Mouse (Mus musculus) right cerebral cortex, postnatal 25 days (tissue): ENCODE measurements around the gene Prickle2.

Experiments
- DNase-seq: peaks from one replicate; pipeline ENCODE4 v3.0.0; 2022

Gene Prickle2

DNA sequence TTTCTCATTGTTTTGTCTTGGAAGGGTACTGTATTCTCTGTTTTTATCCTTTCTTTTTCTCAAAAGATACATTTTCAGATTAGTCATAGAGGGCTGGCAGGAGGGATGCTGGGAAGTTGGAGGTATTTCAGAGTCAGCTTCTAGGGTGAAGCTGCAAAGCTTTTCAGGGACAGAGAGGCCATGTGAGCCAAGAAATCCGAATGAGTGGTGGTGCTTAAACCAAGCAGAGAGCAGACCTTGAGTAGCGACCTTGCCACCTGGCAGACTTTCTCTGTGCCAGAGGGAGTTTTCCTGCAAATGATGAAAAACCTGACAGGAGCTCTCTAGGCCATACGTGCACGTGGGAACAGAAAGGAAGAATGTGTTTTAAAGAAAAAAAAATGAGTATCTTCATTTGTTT is 130.7 kb downstream of the Prickle2 start:
- no peak for DNase-seq

DNA sequence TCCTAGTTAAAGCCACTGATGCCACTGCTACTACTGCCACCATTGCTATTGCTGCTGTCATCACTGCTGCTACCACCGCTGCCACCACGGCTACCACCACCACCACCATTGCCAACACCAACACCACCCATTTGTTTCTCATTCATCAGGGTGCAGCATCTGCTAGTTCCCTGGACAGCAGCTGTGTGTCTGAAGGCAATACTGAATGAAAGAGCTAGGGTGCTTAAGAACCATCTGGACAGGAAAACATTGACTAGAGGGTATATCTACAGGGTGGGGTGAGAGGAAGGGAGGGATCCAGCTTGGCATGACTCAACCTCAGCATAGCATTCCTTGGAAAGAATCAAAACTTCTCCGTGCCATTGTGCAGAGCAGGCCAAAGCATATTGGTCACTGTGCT is 133.8 kb downstream of the Prickle2 start:
- no peak for DNase-seq

DNA sequence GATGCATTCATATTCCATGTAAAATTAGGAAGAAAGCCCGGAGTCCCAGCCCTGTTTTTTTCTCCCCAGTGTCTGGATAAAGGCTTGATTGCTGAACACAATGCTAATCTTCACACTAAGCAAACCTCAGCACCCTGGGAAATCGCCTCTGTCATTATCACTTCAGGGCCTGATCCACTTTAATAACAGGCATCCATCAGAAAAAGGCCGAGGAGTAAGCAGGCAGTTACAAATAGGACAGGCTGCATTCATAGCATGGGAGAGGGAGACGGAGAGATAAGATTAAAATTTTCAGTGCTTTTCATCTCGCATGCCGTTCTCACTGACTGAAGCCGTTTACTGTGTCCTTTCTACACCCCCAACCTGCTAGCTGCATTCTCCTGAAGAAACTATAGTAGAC is 135.9 kb downstream of the Prickle2 start:
- DNase-seq: no peak

DNA sequence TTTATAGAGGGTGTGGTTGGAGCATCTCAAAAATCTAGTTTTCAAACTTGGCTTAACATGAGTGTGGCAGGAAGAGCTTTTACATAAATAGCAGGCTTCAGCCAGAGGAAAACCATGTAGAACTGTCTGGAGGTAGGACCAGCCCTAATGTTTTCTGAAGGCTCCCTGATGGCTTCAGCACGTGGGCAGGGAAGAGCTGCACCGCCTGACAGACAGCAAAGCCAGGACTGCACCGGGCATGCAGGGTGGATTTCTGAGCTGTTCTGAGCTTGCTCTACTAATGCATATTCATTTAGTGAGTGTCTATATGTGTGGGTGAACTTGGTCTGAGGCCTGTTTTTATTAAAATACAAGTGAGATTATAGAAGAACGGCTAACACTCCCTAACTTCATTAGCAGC is 136.7 kb downstream of the Prickle2 start:
- no peak for DNase-seq

DNA sequence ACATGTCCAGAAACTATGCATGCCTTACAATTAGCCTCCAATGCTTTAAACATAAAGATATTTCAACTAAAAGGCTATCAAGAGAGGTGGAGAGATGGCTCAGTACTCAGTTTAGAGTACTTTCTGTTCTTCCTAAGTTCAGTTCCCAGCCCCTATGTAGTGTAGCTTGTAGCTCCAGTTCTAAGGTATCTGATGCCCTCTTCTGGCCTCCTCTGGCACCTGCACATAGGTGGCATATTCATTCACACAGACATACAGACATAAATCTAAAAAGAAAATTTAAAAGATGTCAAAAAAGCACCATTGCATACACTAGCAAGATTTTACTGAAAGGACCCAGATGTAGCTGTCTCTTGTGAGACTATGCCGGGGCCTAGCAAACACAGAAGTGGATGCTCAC is 146.7 kb downstream of the Prickle2 start:
- no peak for DNase-seq

DNA sequence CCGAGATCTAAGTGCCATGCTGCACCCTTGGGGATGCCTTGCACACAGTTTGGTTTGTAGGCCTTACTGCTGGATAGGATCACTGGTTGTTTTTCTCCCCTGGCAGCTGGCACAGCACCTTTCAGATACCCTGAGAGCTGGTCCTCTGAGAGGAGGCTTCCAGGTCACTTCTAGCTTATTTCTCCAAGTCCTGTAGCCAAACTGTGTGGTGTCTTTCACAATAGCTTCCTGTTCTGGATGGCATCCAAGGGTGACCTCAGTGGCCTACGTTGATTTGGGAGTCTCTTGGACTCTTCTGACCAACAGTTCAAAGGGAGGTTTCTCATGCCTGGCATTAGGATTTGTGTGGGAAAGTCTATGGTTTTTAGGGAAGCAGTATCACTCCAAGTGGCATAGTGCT is 150.3 kb downstream of the Prickle2 start:
- DNase-seq: no peak

DNA sequence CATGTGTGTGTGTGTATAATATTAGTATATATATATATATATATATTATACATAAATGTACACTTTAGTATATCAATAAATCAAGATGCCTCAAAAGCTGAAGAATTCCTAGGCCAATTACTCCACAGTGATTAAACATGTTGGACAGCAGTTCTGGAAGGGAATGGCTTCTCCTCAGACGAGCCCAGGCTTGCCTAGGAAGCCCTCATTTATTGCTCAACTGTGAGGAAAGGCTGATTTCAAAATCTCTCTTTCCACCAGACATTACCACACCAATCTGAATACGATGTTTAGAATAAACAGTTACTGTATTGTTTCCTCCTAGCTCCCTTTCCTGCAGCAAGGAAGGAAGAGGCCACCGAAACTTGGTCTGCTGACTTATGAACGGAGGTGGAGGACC is 152.9 kb downstream of the Prickle2 start:
- no peak for DNase-seq

DNA sequence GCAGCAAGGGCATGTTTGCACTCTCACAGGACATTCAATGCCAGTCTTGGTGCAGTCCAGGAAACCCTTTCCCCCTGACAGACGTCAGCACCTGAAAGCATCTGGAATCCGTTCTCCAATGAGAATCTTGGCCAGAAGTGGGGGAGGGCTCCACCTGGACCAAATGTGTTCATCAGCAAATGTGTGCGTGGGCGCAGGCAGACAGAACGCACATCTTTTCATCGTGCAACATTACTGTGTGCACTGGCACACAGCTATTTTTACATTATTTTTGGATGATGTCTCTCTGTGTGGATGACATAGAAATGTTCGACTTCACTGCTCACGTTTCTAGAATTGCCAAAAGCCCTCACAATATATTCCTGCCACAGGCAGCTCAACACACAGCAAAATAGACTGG is 156.7 kb downstream of the Prickle2 start:
- DNase-seq: peak; percentile 44

DNA sequence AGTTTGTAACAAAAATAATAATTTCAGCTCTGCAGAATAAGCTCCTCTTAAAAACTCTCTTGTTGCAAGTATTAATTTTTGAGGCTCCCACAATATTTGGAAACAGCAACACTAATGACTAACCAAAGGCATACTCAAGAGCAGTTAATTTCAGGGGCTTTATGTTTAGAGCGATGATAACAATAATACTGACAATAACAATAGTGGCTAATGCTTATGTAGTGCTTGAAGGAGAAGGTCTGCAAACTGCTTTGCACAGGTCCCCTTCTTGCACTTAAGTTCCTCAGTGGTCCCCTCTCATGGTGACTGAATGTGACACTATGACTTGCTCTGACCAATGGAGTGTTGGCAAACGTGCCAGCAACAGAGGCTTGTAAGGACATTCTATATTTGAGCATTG is 160.8 kb downstream of the Prickle2 start:
- no peak for DNase-seq

DNA sequence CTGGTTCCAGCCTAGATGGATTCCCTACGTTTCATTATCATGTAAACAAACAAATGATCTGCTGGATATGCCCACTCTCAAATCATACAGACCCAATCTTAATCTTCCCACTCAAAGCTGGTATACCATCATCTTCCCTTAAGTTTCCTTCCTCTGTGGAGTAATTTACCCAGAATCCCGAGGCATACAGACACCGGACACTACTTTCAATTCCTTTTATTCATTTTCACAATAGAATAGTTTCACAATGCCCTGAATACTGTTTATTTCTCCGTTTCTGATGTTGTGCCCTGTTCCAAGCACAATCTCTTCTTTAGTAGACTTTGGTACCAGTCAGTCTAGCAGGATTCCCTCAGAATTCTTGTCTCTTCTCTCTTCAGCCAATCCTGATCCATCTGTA is 162.1 kb downstream of the Prickle2 start:
- DNase-seq: no peak

DNA sequence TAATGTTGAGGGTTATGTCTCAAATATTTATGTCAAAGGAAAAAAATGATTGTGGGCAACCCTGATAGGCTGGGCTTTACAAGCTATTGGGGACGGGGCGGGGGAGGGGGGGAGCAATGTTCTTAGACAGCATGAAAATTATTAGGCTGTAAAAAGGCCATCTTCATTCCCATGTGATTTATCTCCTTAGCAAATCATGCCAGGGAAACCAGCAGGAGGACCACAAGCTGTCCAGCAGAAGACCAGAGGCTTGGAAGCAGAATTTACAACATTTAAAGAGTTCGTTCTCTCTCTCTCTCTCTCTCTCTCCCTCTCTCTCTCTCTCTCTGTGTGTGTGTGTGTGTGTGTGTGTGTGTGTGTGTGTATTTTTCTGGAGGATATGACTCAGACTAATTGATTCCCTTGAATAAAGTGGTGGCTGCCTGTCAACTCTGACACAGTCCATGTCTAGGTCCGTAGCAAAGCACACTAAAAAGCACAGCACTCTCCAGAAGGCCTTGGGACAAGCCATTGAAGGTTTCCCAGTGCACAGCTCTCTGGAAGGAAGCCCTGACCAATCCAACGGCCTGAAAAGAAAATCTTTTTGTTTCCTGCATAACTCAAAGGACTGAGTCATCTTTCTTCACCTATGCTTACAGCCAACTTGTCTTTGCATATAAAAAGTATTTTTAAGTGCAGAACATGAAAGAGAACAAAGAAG is 163.4 kb downstream of the Prickle2 start:
- DNase-seq: peak; percentile 24

DNA sequence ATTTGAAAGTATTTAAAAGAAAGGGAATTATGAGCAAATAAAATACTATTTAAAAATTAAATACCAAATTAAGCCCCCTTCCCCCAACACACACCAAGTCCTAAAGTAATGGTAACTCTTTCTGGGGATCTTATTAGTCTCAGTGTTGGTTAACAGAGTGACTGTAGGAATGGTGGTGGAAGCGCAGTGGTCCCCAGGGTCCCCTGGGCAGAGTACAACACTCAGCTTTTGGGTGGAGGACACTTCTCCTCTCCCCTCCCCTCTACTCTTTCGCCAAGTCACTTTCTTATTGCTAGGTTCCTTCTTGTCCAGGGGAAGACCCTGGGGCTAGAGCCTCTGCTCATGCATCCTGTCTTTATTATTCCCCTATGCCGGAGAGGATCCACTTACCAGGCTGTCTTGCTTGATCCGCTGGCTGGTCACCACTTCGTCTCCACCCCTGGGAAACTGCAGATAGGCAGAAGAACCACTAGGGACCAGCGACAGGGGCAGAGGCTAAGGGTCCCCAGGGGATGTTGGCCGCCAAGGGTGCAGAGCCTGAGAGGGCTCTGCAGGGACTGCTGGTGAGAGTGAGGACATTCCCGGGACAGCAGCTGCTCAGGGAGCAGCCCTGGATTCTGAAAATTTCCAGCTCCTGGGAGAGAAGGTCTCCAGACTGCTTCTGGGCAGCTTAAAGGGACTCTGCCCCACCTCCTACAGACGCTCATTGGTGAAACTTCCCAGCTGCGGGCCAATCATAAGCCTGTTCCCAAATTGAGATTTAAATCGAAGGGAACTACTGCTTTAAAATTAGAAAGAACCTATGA is 171.5 kb downstream of the Prickle2 start:
- DNase-seq: peak; percentile 76

DNA sequence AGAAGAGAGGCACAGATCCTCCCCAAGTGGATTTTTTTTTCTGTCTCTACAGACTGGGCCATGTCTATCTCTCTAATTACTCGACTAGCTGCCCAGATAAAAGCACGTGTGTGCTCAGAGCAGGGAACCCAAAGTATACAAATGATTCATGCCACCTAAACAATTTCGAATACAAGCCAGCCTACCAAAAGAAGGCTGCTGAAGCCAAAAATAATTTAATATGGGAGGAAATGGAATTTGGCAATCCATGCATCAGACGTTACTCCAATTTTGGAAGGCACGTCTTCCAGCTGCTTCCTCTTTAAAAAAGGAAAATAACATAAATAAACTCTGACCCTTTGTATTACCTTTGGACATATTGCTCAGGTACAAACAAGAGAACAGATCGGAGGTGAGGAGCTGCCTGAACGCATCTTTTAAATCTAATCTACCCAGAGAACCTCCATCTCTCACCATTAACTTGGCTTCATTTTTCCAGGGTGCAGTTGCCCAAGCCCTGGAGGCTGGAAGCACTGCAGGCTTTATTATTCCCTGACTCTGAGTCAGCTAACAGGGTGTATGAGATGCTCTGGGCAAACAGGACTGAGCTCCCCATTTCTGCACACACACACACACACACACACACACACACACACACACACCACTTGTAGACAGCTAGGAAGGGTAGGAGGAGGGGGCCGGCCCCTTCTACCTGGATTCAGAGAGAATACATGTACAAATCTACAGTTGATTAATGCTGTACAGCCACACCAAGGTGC is 172.5 kb downstream of the Prickle2 start:
- no peak for DNase-seq

DNA sequence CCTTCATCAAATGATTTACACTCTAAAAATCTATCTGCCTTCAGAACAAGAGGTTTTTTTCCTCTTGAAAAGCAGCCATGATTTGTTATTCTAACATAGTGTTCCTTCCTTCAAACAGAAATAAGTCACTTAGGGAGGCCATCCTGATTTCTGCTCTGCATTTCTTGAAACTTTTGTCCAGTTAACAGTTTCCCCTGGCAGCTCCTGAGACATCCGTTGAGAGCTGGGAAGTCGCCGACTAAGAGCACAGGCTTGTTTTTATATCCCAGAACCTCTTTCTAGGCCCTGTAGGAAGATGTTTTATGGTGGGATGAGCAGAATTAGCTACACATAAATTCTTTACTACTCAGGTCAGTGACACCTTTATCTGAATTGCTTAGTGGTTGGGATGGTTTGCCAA is 173.1 kb downstream of the Prickle2 start:
- DNase-seq: no peak

DNA sequence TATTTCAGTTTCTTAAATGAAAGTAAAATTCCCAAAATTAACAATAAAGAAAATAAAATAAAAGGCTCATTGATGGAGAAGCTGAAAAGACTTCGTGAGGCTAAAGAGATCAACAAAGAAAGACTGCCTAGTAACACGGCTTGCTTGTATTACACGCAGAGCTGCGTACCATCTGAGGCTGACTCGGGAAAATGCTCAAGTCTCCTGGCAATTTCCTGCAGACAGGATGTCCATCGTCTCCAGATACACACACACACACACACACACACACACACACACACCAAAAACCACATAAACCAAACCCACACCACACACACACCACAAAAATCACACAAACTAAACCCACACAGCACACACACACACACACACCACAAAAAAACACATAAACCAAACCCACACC is 173.6 kb downstream of the Prickle2 start:
- no peak for DNase-seq

DNA sequence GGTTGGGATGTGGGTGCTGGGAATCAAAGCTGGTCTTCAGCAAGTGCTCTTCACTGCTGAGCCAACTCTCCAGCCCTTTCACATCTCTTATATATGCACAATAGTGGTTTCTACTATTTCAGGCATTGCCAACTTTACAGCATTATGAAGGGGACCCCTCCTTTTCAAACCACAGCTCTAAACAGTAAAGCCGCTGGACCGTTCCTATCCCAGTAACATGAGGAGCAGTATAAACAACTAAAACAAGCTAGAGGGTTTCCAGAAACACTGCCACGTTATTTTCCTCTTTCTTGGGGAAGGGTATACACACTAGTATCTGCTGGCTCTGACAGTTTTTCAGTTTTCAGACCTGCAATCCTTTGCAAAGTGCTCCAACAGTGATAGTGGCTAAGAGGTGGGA is 179.7 kb downstream of the Prickle2 start:
- no peak for DNase-seq

DNA sequence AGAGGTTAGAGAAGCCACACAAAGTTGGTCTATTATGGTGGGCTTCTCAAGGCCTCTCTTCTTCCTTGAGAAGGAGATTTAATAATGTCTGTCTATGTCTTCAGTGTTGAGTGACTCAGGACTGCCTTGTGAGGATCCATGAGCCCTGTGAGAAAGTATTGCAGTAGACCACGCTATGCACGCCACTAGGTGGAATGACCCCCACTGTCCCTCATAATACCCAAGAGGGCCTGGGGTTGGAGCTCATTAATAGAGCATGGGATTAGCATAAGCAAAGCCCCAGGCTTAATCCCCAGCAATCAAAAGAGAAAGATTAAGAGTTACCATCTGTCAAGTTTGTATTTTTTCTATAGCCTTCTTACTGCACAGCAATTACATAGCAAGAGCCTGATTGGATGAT is 180.3 kb downstream of the Prickle2 start:
- no peak for DNase-seq

DNA sequence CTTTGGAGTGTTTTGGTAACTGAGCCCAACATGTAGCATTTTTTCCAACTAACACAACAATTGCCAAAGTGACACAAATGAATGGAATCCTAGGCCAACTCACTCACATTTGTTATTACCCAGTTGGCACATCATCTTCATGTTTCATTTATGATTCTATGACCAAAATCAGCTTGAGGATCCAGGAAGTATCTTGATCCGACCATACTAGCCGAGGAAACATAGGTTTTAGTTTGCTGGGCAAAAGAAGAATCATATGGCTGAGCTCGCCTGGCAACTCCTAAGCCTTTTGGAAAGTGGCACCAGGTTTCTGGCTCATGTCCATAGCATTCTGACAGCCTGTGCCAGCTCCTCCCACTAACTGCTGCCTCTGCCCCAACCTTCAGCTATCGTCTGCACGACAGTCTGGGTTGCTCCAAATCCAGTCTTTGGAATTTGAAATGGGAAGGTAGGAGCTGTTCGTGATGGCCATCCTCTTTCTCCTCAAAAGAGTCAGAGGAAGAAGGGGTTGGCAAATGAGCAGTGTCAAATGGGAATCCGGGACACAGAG is 184.4 kb downstream of the Prickle2 start:
- DNase-seq: peak; percentile 78

DNA sequence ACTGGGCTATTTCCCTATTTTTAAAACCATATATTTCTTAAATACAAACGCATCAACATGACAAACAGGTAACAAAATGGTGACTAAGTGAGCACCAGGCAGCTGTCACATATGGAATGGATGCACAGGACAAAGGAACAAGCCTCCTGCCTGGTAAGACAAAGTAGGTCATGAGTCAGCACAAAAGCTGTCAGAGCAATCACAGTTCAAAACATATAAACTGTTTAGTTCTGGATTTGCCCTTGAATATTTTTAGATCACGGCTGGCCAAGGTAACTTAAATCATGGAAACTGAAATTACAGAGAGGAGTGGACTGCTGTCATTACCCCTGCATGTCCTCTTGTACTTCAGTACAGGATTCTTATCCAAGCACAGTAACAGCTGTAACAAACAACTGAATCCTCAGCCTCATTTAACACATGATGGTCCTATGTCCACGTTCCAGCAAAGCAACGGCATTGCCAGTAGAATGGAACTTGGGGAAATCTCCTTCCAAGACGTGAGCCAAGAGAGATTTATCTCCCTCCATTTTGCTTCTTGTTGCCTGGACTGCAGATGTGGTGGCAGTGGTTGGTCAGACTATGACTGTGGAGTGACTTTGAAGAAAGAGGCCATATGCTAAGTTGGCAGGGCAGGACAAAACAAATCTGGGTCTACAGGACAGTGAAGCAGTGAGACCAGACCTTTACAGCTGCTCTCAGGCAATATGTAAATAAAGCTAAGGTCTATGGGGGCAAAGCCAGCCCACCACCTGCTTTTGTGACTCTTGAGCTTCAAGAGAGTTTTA is 185.7 kb downstream of the Prickle2 start:
- no peak for DNase-seq

DNA sequence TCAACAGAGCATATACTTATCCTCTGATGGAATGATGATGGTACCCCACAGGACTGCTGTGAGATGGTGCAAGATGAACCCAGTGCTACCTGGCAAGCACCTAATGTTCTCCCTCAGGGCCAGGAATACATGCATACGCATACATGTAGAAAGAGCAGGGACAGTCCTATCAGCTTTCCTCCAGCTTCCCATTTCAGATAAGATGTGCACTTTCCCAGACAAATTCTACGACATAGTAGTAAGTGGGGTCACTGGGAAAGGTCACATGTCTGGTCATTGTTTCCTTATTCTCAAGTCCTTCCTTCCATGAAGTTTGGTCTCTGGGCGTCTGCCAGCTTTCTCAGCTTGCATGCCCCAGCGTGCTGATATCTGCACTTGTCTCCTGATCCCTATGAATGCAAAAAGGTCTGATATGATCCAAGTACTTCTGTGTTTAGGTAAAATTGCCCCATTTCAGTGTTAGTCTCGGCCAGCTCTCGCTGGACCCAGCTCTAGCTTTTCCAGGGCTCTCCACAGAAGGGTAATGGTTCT is 187.5 kb downstream of the Prickle2 start:
- DNase-seq: no peak

DNA sequence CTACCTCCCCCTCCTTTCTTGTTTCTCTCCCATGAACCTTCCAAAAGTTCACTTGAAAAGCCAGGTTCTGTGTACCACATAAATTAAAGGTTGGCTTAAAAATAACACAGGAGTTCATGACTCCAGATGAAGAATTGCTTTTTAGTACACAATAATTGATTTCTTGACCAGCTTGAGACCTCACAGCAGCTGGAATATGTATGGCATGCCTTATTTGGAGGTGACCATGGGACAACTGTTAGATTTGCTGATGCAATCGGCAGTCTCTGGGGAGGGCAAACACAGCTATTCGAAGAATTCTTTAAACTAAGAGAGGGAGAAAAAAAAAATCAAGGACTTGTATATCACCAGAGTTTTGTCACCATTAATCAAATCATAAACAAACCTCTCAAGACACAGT is 189.0 kb downstream of the Prickle2 start:
- no peak for DNase-seq

DNA sequence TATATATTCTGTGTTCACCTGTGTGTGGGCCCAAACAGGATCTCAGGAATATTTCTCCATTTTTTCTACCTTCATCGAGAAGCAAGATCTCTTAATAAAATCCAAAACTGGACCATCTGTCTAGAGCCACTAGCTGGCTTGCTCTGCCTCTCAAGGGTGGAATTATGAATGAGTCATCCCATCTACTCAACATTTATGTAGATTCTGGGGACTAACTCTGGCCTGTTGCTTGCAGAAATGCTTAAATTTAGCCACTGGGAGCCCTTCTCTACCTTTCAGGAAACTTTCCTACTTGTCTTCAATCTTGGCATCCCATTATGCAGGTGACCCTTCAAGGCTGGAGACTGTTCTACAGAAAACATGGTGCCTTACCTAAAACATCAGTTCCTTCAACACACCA is 194.0 kb downstream of the Prickle2 start:
- no peak for DNase-seq

DNA sequence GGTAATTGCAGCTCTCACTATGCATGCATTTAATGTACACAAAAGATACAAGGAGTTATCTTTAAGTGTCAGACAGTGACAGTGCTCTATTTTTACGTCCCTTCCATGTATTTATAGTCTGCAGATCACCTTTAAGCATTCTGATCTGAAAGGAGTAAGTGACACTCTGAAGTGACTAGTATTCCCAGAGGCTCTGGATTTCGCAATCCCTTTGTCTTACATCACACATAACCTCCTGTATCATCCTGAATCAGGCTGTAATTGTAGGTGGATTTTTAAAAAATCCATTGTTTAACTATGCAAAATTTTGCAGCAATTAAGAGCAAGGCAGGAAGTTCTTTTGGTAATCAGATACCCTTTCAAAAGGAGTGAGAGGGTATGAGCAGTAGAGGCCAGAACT is 196.2 kb downstream of the Prickle2 start:
- DNase-seq: no peak
